Mouse (Mus musculus) adrenal gland, adult 2 months (tissue): ENCODE measurements at regions not wholly inside any gene's neighbourhood (a gene's known extent, or its start where the extent isn't known, plus 50 kb on each side); places are given as distances from the start of the nearest gene placed in this dataset.
A peak's percentile ranks its signal among the peaks of the same experiment; 100 is the strongest.

ENCODE experiments used
- DNase-seq: peaks from one replicate; pipeline ENCODE4 v3.0.0; 2021

DNA sequence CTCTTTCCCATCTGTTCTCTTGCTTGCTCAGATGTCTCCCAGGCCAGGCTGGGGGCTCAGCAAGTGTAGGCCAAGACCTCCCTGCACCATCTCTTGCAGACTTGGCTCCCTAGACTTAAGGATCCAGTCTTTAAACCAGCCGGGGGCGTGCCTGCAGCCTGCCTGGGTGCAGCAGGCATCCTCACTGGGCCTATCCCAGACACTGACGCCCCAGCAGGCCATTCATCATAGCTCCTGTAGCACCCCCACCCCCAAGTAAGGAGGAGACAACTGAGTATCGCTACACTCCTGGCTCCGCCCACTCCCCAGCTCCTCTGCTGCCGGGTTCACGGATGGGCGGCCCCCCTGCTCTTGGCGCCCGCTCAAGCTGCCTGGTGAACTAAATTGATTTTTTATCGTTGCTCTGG is 160.2 kb downstream of the Gm26897 start:
- DNase-seq = peak; percentile 47

DNA sequence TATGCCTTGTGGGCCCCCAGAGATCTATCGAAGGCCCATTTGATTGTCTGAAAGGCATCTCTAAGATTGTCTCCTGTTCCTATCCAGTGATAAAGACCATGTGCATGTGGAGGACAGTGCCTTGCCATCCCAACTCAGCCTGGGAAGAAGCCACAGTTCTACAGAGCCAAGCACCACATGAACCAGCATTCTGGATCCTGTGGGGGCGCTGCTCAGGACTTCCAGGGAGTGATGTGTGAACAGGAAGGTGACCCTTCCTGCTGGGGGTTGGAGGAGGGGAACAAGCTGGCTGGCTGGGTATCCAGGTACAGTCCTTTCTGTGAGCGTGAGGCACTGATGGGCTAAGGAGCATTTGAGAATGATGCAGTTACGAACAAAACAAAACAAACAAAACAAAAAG is 163.8 kb downstream of the Gm26897 start:
- no peak for DNase-seq

DNA sequence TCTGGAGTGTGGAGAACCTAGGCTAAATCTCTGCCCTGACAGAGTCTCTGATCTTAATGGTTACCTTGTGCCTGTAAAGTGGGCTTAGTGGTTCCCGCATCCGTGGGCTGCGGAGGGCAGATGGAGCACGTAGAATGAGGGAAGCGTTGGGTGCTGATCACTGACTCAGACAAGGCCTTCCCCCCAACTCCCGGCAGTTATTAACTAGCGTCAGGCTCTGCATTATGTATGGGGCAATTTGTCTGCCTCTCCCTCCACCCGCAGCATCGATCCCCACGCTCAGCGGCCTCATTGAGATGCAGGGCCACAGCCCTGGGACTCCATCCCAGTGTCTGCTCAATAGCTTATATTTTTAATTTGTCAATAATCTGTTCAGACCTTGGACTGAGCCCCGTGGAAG is 164.8 kb downstream of the Gm26897 start:
- no peak for DNase-seq

DNA sequence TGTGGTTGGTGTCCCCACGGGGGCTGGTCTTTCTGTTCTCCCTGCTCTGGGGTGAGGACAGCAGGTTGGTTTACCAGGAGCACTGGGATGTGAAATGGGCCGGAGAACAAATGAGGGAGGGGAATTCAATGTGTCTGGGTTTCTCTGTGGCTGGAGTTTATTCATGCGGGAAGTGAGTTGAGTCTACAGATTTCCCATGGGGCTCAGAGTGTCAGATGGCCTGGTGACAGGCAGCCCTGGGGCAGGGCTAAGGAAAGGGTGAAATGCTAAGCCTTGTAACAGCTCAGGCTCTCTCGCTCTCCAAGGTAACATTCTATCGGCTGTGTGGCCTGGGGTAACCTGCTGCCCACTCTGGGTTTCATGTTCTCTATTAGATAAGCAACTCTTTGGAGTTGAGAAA is 167.5 kb downstream of the Gm26897 start:
- DNase-seq = no peak

DNA sequence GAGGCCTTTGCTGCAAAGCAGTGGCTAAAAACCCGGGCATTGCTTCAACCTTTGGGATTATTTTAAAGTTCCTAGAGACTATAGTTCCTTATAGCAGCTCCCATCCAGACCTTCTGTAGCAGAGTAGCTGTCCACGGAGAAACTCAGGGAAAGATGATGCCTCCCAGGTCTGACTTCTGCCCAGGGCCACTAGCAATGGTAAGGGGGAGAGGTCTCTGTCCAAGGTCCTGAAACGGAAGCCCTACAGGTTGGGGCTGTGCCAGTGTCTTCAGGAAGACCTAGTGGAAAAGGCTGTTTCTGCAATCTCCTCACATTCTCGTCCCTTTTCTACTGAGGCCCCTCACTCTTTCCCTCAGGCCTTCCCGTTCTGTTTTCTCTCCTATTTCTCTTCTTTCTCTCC is 168.0 kb downstream of the Gm26897 start:
- DNase-seq = no peak

DNA sequence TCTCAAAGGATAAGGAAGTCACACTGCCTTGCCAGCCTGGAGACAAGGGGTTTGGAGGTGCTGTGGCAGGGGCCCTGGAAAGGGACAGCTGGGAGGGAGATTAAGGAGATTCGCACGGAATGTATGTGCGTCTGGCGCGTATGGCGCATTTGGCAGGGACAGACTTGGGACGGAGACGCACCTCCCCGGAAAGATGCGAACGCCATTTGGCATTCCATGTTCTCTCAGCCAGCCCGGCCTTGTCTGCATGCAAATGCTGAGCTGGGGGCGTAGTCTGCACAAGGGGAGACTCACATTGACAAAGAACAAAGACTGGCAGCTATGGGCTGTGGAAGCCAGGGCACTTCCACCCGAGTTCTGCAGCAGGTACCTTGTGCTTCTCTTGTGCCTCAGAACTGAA is 174.4 kb downstream of the Gm26897 start:
- no peak for DNase-seq

DNA sequence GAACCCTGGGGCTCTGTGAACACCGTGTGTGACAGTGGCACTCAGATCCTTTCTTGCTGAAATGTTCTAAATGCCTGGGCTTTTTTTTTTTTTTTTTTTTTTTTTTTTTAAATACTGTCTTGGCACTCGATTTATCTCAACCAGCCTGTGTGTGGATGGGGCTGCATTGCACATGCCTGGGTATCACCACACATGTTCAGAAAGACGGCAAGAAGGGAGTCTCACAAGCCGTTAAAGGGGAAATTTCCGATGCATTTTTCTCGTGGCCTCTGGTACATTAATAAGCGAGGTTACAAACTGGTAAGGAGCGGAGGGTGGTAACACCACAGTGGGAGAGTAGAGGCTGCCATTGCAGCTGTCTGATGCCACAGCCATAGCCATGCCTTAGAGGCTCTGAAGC is 176.8 kb downstream of the Gm26897 start:
- DNase-seq = no peak

DNA sequence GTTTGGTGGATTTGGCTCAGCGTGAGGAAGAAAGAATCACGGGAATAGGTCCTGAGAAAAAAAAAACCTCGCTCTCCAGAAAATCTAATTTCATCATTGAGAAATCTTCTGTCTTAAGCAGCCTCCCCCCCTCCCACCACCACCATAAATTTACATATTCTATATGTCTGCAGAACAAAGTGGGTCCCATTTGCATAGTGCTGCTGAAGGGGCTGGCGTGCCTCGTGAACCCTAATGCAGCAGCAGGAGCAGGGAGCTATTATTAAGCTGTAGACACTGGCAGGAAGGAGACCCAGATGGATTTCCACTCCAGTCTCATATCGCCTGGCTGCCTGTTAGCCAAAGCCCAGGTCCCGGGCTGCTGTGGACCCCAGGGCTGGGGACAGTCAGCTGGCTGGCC is 179.6 kb downstream of the Gm26897 start:
- DNase-seq = no peak

DNA sequence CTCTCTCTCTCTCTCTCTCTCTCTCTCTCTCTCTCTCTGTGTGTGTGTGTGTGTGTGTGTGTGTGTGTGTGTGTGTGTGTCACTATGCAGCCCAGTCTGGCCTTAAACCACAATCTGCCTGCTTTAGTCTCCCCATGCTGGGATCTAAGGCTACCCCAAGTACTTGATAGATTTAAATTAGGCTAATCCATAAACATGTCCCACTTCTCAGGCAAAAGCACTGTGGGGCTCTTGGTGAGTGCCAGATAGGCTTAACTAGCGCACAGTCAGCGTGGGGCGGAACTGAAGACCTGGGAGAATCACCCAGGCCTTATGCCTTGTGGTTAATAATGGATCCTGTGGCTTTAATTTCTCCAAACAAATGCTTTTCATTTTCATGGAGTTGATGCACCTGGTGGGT is 180.6 kb downstream of the Gm26897 start:
- no peak for DNase-seq

DNA sequence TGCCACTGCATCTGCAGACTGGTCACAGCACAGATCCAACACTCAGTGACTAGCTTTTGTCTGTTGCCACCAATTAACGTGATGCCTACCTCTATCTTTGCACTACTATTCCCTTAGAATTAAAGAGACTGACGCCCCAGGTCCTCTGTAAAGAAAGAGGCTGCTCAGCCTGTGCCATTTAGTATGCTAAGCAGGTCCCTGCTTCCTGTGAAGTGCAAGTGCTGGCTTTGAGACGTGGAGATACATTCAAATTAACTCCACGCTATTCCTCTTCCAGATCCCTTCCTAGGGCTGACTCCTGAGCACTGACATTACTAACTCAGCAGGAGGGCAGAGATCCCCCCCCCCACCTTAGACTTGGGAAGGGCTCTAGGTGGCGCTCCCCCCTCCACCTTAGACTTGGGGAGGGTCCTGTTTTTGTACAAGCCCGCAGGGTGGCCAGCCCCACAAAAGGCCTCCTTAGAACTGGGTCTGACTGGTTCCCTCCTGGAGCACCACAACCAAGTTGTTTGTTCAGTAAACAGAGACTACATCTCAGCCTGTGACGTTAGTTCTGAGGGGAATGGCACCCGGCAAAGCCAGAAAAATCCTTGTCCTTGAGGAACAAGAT is 184.0 kb downstream of the Gm26897 start:
- no peak for DNase-seq

DNA sequence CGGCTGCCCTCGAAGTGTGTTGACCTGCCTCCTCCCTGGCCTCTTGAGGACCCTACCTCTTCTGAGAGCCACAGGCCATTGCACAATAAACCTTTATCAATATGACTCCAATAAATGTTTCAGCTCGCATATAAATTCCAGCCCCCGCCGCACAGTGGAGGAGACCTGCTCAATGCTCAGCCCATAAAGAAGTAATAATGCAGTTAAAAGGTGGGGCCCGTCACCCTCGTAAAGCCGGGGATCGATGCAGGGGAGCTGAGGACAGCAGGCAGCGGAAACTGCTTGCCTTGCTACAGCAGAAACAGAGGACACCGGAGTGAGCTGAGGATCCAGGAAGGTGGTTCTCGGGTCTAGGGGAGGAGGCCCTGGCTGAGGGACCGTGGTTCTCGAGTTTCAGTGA is 185.2 kb downstream of the Gm26897 start:
- DNase-seq = no peak

DNA sequence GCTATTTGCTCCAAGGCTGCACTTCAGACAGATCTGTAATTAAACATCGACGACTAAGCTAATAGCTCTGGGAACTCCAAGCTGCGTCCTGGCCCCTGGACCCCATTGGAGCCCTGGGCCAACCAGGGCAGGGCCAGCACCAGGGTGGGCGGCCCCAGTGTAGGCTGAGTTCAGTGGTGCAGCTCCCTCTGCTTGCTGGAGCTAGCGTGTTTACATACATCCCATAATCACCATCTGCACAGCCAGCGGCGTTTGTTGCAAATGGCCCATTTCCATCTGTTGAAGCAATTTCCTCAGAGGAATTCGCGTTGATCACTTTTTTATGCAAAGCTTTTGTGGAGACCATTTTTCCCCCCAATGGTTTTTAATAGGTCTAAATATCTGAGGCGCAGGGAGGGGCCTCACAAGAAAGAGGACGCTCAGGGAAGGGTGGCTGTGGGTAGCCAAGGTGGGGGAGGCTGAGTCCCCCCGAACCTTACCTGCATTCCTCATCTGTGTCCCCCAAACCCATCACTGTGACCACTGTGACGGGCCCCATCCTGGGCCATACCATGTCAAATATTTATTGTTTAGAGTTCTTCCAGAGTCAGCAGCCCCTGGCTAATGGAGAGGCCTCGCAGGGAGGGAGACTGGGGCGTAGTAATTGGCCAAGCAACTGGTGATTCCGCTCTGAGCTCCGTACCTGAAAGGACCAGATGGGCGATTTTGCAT is 189.4 kb downstream of the Gm26897 start:
- DNase-seq = no peak

DNA sequence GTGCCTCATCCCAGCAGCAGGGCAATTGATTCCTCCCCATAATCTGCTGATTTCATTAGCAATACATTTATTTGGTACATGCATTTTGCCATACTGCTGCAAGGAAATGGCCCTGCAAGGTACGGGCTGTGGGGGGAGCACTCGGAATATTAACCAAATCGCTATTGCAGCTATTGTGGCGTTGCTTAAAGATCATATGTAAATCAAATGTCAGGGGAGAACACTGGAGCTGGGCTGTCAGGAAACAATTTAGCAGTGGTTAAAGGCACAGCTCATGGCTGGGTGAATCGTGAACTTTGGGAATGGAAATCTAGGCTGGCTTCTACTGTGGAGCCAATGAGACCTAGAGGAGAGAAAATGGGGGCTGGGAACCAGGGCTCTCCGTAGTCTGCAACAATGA is 192.0 kb downstream of the Gm26897 start:
- DNase-seq = no peak

DNA sequence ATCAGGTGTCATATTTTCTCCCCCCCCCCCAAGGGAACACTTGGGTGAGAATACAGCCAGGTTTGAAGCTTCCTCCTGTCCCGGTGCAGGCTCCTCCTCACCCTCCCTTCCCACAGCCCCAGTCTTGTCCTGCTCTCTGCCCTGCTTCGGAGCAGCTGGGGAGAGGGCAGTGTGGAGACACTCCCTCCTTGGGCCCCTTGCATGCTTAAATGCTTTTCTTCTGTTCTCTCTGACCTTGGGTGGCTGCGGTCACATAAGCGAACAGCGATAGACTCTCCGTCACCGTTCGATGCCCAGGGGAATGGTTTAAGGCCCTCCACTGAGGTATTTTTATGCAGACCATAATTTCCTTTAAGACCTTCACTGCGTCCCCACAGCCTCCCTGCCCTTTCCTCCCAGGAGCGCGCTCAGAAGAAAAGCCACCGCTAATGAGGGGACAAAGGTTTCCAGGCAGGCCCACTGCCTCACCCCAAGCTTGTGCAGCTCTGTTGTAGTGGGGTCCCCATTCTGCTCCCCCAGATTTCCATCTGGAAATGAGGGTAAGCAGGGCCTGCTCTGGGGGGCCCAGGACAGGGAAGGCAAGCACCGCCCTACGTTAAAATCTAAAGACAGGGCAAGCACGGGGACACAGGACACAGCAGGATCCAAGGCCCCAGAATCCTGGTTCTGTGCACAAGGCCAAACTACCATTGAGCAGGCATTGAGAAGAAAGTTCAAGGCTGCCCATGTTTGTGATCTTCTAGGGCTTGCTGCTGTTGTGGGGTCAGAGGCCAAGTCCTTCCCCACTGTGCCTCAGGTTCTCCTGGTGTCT is 195.7 kb downstream of the Gm26897 start:
- peak; percentile 9 for DNase-seq

DNA sequence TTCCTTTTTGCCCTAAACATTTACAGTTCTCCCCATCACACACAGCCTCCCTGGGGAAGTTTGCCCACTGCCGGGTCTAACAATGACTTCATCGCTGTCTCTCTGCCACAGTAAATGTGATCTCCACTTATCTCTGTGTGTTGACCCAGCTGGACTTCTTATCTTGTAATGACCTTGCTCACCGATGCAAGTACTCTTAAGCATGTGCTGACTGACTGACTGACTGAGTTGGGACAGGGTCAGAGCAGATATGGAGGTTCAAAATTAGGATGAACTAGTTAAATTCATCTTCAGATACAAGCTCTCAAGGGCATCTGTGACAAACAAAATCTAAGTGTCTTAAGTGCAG is 196.2 kb downstream of the Gm26897 start:
- DNase-seq = no peak

DNA sequence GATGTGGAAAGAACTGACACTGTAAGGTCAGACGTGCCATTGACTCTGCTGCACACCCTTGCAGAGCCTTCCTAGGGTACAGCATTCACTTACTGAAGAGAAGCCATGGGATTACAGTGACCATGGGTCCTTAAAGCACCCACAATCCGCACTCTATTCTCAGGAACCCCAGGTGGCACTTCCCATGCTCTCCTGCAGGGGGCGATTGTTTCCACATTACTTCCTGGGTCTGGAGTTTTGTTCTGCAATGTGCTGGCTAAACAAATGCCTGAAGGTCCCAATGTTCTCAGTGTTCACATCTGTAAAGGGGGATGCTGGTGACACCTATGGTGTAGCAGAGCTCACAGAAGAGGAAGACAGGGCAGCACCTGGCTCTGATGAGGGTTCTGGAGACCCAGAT is 198.0 kb downstream of the Gm26897 start:
- no peak for DNase-seq

DNA sequence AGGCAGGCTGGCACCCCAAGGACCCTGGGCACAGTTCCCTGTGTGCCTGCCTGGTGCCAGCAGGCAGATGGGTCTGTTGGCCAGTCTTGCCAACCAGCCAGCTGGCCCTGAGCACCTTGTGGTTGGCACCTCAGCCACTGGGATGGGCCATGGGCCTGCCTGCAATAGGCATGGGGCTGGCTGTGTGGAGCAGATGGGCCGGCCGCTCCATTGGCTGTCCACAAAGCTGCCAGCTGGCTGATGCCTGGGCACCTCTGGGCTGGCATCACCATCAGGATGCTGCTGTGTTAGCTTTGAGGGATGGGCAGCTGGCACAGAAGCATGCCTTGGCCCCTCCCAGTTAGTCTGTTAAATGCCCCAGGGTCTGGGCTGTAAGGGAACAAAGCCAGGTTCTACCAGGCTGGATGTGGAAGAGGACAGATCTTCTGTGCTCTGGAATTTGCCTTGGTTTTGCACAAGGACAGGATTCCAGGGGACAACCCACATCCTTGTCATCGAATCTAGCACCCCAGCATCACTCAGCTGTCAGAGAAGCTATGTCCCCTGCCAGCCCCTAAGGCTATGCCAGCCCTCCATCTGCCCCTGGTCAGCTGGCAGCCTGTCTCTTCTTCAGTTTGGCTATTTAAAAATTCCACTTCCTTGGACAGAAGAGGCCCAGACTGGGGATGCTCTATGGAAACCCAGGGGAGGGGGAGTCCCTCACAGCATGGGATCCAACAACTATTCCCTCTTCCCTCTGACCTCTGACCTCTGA is 201.8 kb downstream of the Gm26897 start:
- DNase-seq = no peak

DNA sequence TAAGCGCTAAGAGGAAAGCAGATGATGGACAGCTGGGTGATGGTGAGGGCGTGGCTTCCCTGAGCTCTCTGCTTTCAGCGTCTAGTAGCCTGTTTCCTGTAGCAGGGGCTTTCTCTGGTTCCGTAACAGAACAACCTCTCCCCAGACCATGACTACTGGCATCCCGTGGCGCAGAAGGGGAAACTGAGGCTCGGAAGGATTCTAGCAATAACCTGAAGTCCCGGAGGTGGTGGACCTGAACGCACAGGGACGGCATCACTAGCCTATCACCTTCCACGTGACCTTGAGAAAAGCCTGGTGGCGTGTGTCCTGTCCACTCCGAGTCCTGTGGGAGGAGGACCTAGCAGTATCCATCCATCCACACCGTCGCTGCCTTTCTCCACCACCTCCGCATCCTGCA is 208.1 kb downstream of the Gm26897 start:
- no peak for DNase-seq

DNA sequence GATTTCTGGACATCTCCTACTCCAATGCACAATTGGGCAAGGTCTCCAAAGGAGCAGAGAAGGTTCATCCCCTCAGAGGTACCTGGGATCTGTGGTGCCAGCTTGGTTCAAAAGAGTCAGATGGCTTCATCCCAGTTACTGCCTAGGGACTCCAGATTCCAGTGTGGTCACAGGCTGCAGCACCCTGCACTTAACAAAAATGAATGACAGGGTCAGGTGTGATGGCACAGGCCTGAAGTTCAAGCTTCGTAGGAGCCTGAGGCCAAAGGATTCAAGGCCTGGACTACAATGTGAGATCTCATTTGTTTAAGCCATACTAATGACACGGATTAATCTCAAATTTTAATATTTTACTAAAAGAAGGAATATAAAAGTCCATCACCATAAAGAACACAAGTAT is 209.1 kb downstream of the Gm26897 start:
- no peak for DNase-seq

DNA sequence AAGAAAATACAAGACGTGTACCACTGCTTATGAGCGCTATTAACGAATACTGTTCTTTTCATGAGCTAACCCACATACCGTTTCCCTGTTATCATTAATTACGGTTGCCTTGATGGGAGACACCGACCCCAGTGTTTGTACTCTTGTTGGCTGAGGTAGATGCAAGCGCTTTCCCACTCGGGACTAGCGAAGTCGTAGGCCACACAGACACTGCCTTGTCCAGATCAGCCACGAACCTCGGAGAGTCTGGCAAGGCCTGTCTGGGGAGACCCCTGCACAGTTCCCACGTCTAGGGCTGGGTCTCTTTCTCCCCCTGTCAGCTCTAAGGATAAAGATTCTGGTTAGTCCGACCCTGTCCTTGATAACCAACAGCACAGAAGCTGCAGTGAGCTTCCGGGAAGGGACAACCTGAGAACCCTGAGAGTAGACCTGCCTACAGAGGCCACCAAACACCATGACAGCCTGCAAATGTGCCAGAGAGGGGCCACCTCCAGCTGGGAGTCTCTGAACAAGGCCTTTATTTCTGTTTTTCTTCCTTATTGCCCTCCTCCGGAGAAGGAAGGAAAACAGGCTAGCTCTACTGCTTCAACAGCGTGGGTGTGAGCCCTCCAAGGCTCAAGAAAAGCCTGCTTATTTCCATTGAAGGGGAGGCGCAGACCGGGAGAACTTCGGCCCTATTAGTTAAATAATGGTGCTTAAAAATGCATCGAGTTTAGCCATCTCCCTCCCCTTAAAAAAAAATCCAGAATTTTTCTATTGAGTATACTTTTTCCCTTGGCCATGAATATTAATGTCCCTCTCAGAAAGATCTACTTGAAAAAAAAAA is 209.8 kb downstream of the Gm26897 start:
- no peak for DNase-seq

DNA sequence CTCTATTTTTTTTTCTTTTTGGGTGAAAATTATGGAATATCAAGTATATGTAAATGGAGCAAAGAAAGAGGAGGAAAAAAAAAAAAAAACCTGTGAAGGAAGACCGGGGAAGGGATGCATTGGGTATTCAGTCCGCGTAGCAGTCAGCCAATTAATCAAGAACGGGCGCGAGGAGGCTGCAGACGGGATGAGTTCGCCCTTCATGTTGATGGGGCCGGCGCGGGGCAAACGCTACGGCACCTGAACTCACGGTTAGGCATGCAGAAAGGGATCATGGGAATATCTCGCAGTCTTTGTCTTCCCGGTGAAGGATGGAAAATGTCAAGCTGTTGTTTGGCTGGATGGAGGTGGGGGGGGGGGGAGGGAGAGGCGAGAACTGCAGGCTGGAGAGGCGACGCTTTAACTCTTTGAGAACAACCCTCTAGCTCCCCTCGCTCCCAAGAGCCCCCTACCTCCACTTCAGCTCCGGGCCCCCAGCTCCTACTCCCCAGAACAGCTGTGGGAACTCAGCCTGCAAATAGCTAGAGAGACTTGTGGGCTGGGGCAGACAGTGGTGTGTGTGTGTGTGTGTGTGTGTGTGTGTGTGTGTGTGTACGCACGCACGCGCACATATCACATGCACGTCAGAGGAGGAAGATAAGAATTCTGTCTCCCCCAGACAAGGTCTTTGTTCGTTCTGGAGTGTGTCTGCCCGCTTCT is 210.7 kb downstream of the Gm26897 start:
- DNase-seq = no peak
